Mouse (Mus musculus) retina, adult 2 months (tissue): ENCODE measurements at regions not wholly inside any gene's neighbourhood (a gene's known extent, or its start where the extent isn't known, plus 50 kb on each side); places are given as distances from the start of the nearest gene placed in this dataset.

Experiments used
- DNase-seq: peaks from one replicate; pipeline ENCODE4 v3.0.0-alpha.2; 2012; ENCODE audit warnings: low read depth, low spot score

GRCm38 (mm10) chr14:24876508-24876907 lies 389.6 kb downstream of the Rps24 start:
- DNase-seq, result no peak

- DNase-seq, result no peak
Measured at GRCm38 (mm10) chr14:24877853-24878252, 390.9 kb downstream of the Rps24 start.

- no peak for DNase-seq
Measured at GRCm38 (mm10) chr14:24886164-24886563, 399.2 kb downstream of the Rps24 start.

GRCm38 (mm10) chr14:24886896-24887421 lies 400.0 kb downstream of the Rps24 start:
- DNase-seq, result no peak

- DNase-seq, result no peak
Measured at GRCm38 (mm10) chr14:24890856-24891255, 403.9 kb downstream of the Rps24 start.

GRCm38 (mm10) chr14:24895196-24895595 lies 408.3 kb downstream of the Rps24 start:
- DNase-seq, result no peak

GRCm38 (mm10) chr14:24896681-24897080 lies 409.8 kb downstream of the Rps24 start:
- DNase-seq, result no peak

- no peak for DNase-seq
Measured at GRCm38 (mm10) chr14:24900501-24901179, 413.7 kb downstream of the Rps24 start.

- DNase-seq, result no peak
Measured at GRCm38 (mm10) chr14:24901726-24902125, 414.8 kb downstream of the Rps24 start.

- no peak for DNase-seq
Measured at GRCm38 (mm10) chr14:24902870-24903269, 415.9 kb downstream of the Rps24 start.

GRCm38 (mm10) chr14:24904712-24905111 lies 417.8 kb downstream of the Rps24 start:
- no peak for DNase-seq

GRCm38 (mm10) chr14:24906916-24907315 lies 420.0 kb downstream of the Rps24 start:
- no peak for DNase-seq

- no peak for DNase-seq
Measured at GRCm38 (mm10) chr14:24908377-24908776, 421.5 kb downstream of the Rps24 start.

GRCm38 (mm10) chr14:24911621-24912020 lies 424.7 kb downstream of the Rps24 start:
- no peak for DNase-seq

GRCm38 (mm10) chr14:24919056-24919455 lies 432.1 kb downstream of the Rps24 start:
- DNase-seq, result no peak

- no peak for DNase-seq
Measured at GRCm38 (mm10) chr14:24922006-24922405, 435.1 kb downstream of the Rps24 start.

- no peak for DNase-seq
Measured at GRCm38 (mm10) chr14:24924561-24924960, 437.6 kb downstream of the Rps24 start.

GRCm38 (mm10) chr14:24926086-24927048 lies 439.4 kb downstream of the Rps24 start:
- DNase-seq, result no peak

GRCm38 (mm10) chr14:24928726-24929125 lies 441.8 kb downstream of the Rps24 start:
- no peak for DNase-seq

- DNase-seq, result no peak
Measured at GRCm38 (mm10) chr14:24930251-24930650, 443.3 kb downstream of the Rps24 start.

- DNase-seq, result no peak
Measured at GRCm38 (mm10) chr14:24937876-24938275, 451.0 kb downstream of the Rps24 start.

GRCm38 (mm10) chr14:24939068-24939467 lies 452.1 kb downstream of the Rps24 start:
- DNase-seq, result no peak
